Mouse (Mus musculus) heart, embryonic 14.5 days (tissue): Measurements from ENCODE around the gene Draxin. TPM values are rescaled to one million over a fixed set of nuclear protein-coding genes. Genes with fewer than 3 reads are reported as not detected.

ENCODE experiments used
- ATAC-seq: fragments of 200-750 bp; cut with Nextera tagmentation; 2 replicates; pipeline ENCODE4 v1.8.0; 2017; ENCODE audit warnings: low read depth, moderate TSS enrichment; ENCODE audit not compliant: insufficient number of reproducible peaks, insufficient read depth, low FRiP score
- H3K27ac ChIP-seq, 2 experiments: fragments of 200-500 bp in 1 of 2; fragments of 300-500 bp in 1 of 2; sonication (generic) in 1 of 2; replicated peaks in 1 of 2; 2 replicates each; pipeline ENCODE4 v1.5.1; 2012 to 2014; ENCODE audit warnings: low read depth in 2 of 2, low read length in 2 of 2, control low read depth in 1 of 2, mild to moderate bottlenecking in 1 of 2, mixed read lengths in 1 of 2; ENCODE audit not compliant: control insufficient read depth in 1 of 2, insufficient read depth in 1 of 2
- H3K27me3 ChIP-seq: fragments of 300-500 bp; sonication (generic); 2 replicates; pipeline ENCODE4 v1.6.1; 2014; ENCODE audit warnings: mild to moderate bottlenecking, low read length, control low read depth; ENCODE audit not compliant: control insufficient read depth, insufficient read depth
- H3K36me3 ChIP-seq: fragments of 300-500 bp; sonication (generic); 2 replicates; pipeline ENCODE4 v1.6.1; 2014; ENCODE audit warnings: mild to moderate bottlenecking, control low read depth, low read length, mixed read lengths; ENCODE audit not compliant: control insufficient read depth, insufficient read depth
- H3K4me1 ChIP-seq, 2 experiments: fragments of 200-500 bp in 1 of 2; fragments of 300-500 bp in 1 of 2; sonication (generic) in 1 of 2; 2 replicates each; pipeline ENCODE4 v1.6.1; 2012 to 2014; ENCODE audit warnings: low read length in 2 of 2, control low read depth in 1 of 2, mixed read lengths in 1 of 2; ENCODE audit not compliant: control insufficient read depth in 2 of 2, insufficient read depth in 2 of 2
- H3K4me2 ChIP-seq: fragments of 300-500 bp; sonication (generic); 2 replicates; pipeline ENCODE4 v1.6.1; 2014; ENCODE audit warnings: mild to moderate bottlenecking, low read length
- H3K4me3 ChIP-seq, 2 experiments: fragments of 200-500 bp in 1 of 2; fragments of 300-500 bp in 1 of 2; sonication (generic) in 1 of 2; 2 replicates each; pipeline ENCODE4 v1.5.1; 2012 to 2014; ENCODE audit warnings: low read length in 2 of 2, mild to moderate bottlenecking in 2 of 2, control low read depth in 1 of 2, low read depth in 1 of 2, moderate library complexity in 1 of 2; ENCODE audit not compliant: control insufficient read depth in 1 of 2, insufficient read depth in 1 of 2
- H3K9ac ChIP-seq: fragments of 300-500 bp; sonication (generic); 2 replicates; pipeline ENCODE4 v1.6.1; 2014; ENCODE audit warnings: mild to moderate bottlenecking, low read length
- H3K9me3 ChIP-seq: fragments of 300-500 bp; sonication (generic); 2 replicates; pipeline ENCODE4 v1.6.1; 2016; ENCODE audit warnings: low read length, control low read depth; ENCODE audit not compliant: control insufficient read depth
- WGBS: fragments of 180-500 bp; shearing (Covaris S2); extraction: QIAGEN DNeasy Blood & Tissue Kit; methylation state at CpG from one replicate; pipeline ENCODE4 v1.1.7; 2014; 5-methylcytosine and 5-hydroxymethylcytosine counted together
- polyA plus RNA-seq: library from polyadenylated mRNA; unstranded; fragments of >200 nt; fragmentation: Nextera tagmentation; extraction: Ambion mirVana; gene quantifications from 2 replicates; pipeline ENCODE4 v1.2.1, GENCODE M21; 2014

The Draxin gene
- polyA plus RNA-seq, 1 experiment from 2014 or later = not detected

DNA sequence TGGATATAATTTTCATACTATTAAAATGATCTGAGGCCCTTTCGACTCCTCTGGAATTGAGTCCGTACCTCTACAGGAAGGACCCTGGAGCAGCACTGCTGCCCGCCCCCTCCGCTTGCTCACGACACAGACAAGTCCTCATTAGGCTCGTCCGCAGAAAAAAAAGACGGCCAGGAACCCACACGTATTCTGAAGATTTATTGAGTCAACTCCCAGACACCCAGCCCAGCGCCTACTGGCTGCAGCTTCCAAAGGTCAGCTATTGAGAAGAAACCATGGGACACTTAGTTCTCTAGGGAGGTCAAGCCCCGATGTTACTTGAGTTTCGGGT lies 9.2 kb upstream of the Draxin start:
- peak overlapping the region; percentile 97 for H3K4me2 ChIP-seq
- no peak; the same call in 1 of the 2 replicates for ATAC-seq

GRCm38 (mm10) chr4:148137503-148137902 lies 7.0 kb upstream of the Draxin start:
- no peak overlapping the region for H3K4me3 ChIP-seq
- H3K4me2 ChIP-seq = no peak overlapping the region
- H3K4me1 ChIP-seq = 0 out of 4 replicates have a peak, but pooled peaks cover 0 to 3% of the 10 kb centered on the region in 2 experiments
- no peaks in the 10 kb centered on the region for H3K9me3 ChIP-seq
- no peaks in the 10 kb centered on the region for H3K36me3 ChIP-seq
- H3K9ac ChIP-seq = no peak overlapping the region
- no peak for ATAC-seq
- H3K27ac ChIP-seq = no peak overlapping the region
- 59% methylated on average over 8 of the region's 8 CpGs for WGBS
- peaks cover 26% of the 10 kb centered on the region for H3K27me3 ChIP-seq

More for the DNA sequence above, 9.2 kb upstream of the Draxin start:
- no peaks in the 10 kb centered on the region for H3K9me3 ChIP-seq
- H3K27ac ChIP-seq = no peak overlapping the region
- H3K4me1 ChIP-seq = 0 out of 4 replicates have a peak, but pooled peaks cover 0 to 3% of the 10 kb centered on the region in 2 experiments
- peak overlapping the region; percentile 80 for H3K9ac ChIP-seq
- peaks cover 23% of the 10 kb centered on the region for H3K27me3 ChIP-seq
- peak overlapping the region; percentile 77 to 83 for H3K4me3 ChIP-seq
- WGBS = 0% methylated on average over 12 of the region's 12 CpGs
- peaks cover 4% of the 10 kb centered on the region; the same call in 1 of the 2 replicates for H3K36me3 ChIP-seq

DNA sequence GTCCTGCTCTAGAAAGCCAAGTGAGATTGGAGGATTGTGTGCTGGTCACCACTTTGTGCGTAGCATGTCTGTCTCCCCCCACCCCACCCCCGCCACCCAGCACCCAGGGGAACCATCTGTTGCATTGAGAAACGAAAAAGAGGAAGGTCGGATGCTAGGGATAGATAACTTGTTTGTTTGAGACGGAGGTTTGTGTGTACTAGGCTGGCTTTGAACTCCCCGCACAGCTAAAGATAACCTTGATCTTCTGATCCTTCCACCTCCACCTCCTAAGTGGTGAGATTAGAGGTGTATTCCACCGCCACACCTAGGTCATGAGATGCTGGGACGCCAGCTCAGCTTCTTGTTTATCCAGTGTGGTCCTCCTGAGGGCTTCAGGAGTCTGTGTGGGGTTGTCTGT lies 4.5 kb upstream of the Draxin start:
- no peak for ATAC-seq
- Histone ChIP-seq H3K9ac (no peak overlapping the region), H3K9me3 (no peaks in the 10 kb centered on the region), H3K4me3 (no peak overlapping the region), H3K27me3 (peaks cover 51% of the 10 kb centered on the region), H3K36me3 (no peaks in the 10 kb centered on the region), H3K4me1 (no peaks in the 10 kb centered on the region; a peak in 2 of 4 replicates), H3K27ac (no peak overlapping the region), H3K4me2 (no peak overlapping the region)
- WGBS = 67% methylated on average over 8 of the region's 8 CpGs

- peak overlapping the region; percentile 50 to 52 for H3K4me3 ChIP-seq
Measured at GRCm38 (mm10) chr4:148131497-148132081, 1.1 kb upstream of the Draxin start.

GRCm38 (mm10) chr4:148130133-148130532 lies 365 bp downstream of the Draxin start, which contains the start of gene Mad2l2:
Mad2l2 (plus strand) TSS chr4:148130384.
- Histone ChIP-seq H3K9me3 (no peaks in the 10 kb centered on the region), H3K27ac (no peak within 1 kb of the TSS), H3K9ac (peak within 1 kb of the TSS; percentile 65), H3K4me1 (no peaks in the 10 kb centered on the region; a peak in 2 of 4 replicates), H3K36me3 (no peaks in the 10 kb centered on the region), H3K4me3 (peak within 1 kb of the TSS; percentile 50 to 52), H3K4me2 (peak within 1 kb of the TSS; percentile 96), H3K27me3 (peaks cover 53% of the 10 kb centered on the region)
- 2% methylated on average over 18 of the region's 18 CpGs for WGBS
- ATAC-seq = no peak

More at GRCm38 (mm10) chr4:148131497-148132081, 1.1 kb upstream of the Draxin start:
- Histone ChIP-seq H3K27me3 (peaks cover 53% of the 10 kb centered on the region), H3K4me1 (no peaks in the 10 kb centered on the region; a peak in 2 of 4 replicates), H3K27ac (no peak overlapping the region), H3K36me3 (no peaks in the 10 kb centered on the region), H3K4me2 (peak overlapping the region; percentile 96), H3K9ac (no peak overlapping the region), H3K9me3 (no peaks in the 10 kb centered on the region)
- 3% methylated on average over 21 of the region's 21 CpGs for WGBS
- no peak for ATAC-seq

- no peak overlapping the region for H3K27ac ChIP-seq
- WGBS = 50% methylated on average over 2 of the region's 2 CpGs
- no peaks in the 10 kb centered on the region for H3K36me3 ChIP-seq
- no peak for ATAC-seq
- H3K9ac ChIP-seq = no peak overlapping the region
- H3K4me2 ChIP-seq = no peak overlapping the region
- H3K4me1 ChIP-seq = no peaks in the 10 kb centered on the region; a peak in 2 of 4 replicates
- H3K4me3 ChIP-seq = no peak overlapping the region
- peaks cover 53% of the 10 kb centered on the region for H3K27me3 ChIP-seq
- H3K9me3 ChIP-seq = no peaks in the 10 kb centered on the region
Measured at GRCm38 (mm10) chr4:148128672-148129071, 1.8 kb downstream of the Draxin start.

GRCm38 (mm10) chr4:148128241-148128640 lies 2.3 kb downstream of the Draxin start:
- Histone ChIP-seq H3K4me1 (no peaks in the 10 kb centered on the region; a peak in 2 of 4 replicates), H3K27ac (no peak overlapping the region), H3K27me3 (peaks cover 53% of the 10 kb centered on the region), H3K4me2 (no peak overlapping the region), H3K9ac (no peak overlapping the region), H3K9me3 (no peaks in the 10 kb centered on the region), H3K36me3 (no peaks in the 10 kb centered on the region), H3K4me3 (no peak overlapping the region)
- 50% methylated on average over 1 of the region's 1 CpGs for WGBS
- ATAC-seq = no peak

DNA sequence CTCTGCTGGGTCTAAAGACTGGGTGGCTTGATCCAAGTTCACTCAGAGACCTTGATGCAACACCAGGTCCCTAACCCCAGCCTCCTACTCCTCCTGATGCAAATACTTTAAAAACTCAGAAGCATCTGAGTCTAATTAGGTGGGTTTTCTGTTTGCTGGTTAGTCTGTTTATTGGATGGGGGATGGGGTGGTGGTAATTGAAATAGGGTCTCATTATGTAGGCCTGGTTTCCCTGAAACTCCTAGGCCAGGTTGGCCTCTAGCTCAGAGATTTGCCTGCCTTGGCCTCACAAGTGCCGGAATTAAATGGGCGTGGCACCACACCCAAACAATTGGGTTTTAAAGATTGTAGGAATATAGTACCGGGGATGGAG lies 7.8 kb downstream of the Draxin start:
- Histone ChIP-seq H3K4me1 (no peaks in the 10 kb centered on the region), H3K4me2 (no peak overlapping the region), H3K27ac (no peak overlapping the region), H3K27me3 (peaks cover 2% of the 10 kb centered on the region), H3K9ac (no peak overlapping the region), H3K36me3 (no peaks in the 10 kb centered on the region), H3K4me3 (no peak overlapping the region), H3K9me3 (no peaks in the 10 kb centered on the region)
- ATAC-seq = no peak
- WGBS = 80% methylated on average over 3 of the region's 3 CpGs
